Mouse (Mus musculus) liver, adult 2 months (tissue): ENCODE measurements around the gene Vwa7. TPM values are rescaled to one million over a fixed set of nuclear protein-coding genes. Genes with fewer than 3 reads are reported as not detected.
"Not testable (repeated sequence)": the region's sequence is repeated elsewhere in the genome, so short reads cannot be mapped to it uniquely, and the experiment has no call there.

Experiments used
- DNase-seq: peaks from one replicate; pipeline ENCODE4 v3.0.0-alpha.2; 2011; ENCODE audit warnings: low read depth, low spot score; ENCODE audit errors: extremely low read depth
- H3K27ac ChIP-seq: fragments of 200-500 bp; replicated peaks from 2 replicates; pipeline ENCODE4 v1.5.1; 2012; ENCODE audit warnings: low read depth, mild to moderate bottlenecking, control low read depth, inconsistent platforms, low read length; ENCODE audit not compliant: insufficient read depth
- H3K27me3 ChIP-seq: fragments of 200-500 bp; 2 replicates; pipeline ENCODE4 v1.6.1; 2012; ENCODE audit warnings: mild to moderate bottlenecking, moderate library complexity, low read length, inconsistent platforms; ENCODE audit not compliant: control insufficient read depth, insufficient read depth
- H3K36me3 ChIP-seq: fragments of 200-500 bp; 2 replicates; pipeline ENCODE4 v1.6.1; 2012; ENCODE audit warnings: low read length, inconsistent platforms; ENCODE audit not compliant: control insufficient read depth, insufficient read depth
- H3K4me1 ChIP-seq: fragments of 200-500 bp; 2 replicates; pipeline ENCODE4 v1.6.1; 2011; ENCODE audit warnings: low read length; ENCODE audit not compliant: control insufficient read depth, insufficient read depth
- H3K4me3 ChIP-seq: fragments of 200-500 bp; 2 replicates; pipeline ENCODE4 v1.5.1; 2011; ENCODE audit warnings: low read depth, mild to moderate bottlenecking, control low read depth, low read length, moderate library complexity; ENCODE audit not compliant: insufficient read depth
- H3K79me2 ChIP-seq: fragments of 200-500 bp; 2 replicates; pipeline ENCODE4 v1.6.1; 2012; ENCODE audit warnings: inconsistent platforms, mild to moderate bottlenecking, low read length, moderate library complexity; ENCODE audit not compliant: control insufficient read depth, insufficient read depth
- H3K9ac ChIP-seq: fragments of 200-500 bp; 2 replicates; pipeline ENCODE4 v1.6.1; 2012; ENCODE audit warnings: low read depth, mild to moderate bottlenecking, control low read depth, inconsistent platforms, low read length
- CTCF ChIP-seq: fragments of 200-500 bp; IDR thresholded peaks from 2 replicates; pipeline ENCODE4 v1.5.1; 2011; ENCODE audit warnings: low read depth, low read length, control low read depth
- POLR2A ChIP-seq: fragments of 200-500 bp; IDR thresholded peaks from 2 replicates; pipeline ENCODE4 v1.6.1; 2011; ENCODE audit warnings: low read length, control low read depth; ENCODE audit not compliant: insufficient read depth; ENCODE audit errors: extremely low read depth
- WGBS: fragments of 180-500 bp; shearing (Covaris S2); methylation state at CpG from one replicate; pipeline ENCODE4 v1.1.7; 2018; 5-methylcytosine and 5-hydroxymethylcytosine counted together
- polyA plus RNA-seq: library from polyadenylated mRNA; depleted of rRNA; stranded (reverse); fragments of >200 nt; gene quantifications from 2 replicates; pipeline ENCODE4 v1.2.3, GENCODE M21; 2012
- total RNA-seq: library from RNA; depleted of rRNA; stranded (reverse); fragments of >200 nt; gene quantifications from 2 replicates; pipeline ENCODE4 v1.2.3, GENCODE M21; 2014

Vwa7 gene
- total and polyA plus RNA-seq, 2 experiments: 0.09 to 0.27 TPM

- no peak for TF ChIP-seq POLR2A
- no peak for TF ChIP-seq CTCF
- DNase-seq: no peak
- H3K27me3 ChIP-seq: no peaks in the 10 kb centered on the region
- no peak overlapping the region for H3K4me3 ChIP-seq
- WGBS: 88% methylated on average over 7 of the region's 7 CpGs
- H3K9ac ChIP-seq: no peak overlapping the region
- no peaks in the 10 kb centered on the region for H3K4me1 ChIP-seq
- H3K79me2 ChIP-seq: no peaks in the 10 kb centered on the region
- no peak overlapping the region for H3K27ac ChIP-seq
- no peaks in the 10 kb centered on the region for H3K36me3 ChIP-seq
These were observed 15.5 kb downstream of the Vwa7 start for GRCm38 (mm10) chr17:35031880-35032279.

- DNase-seq: no peak
- no peaks in the 10 kb centered on the region for H3K4me1 ChIP-seq
- no peaks in the 10 kb centered on the region for H3K36me3 ChIP-seq
- WGBS: 77% methylated on average over 8 of the region's 8 CpGs
- H3K4me3 ChIP-seq: no peak overlapping the region
- no peak overlapping the region for H3K27ac ChIP-seq
- no peaks in the 10 kb centered on the region for H3K27me3 ChIP-seq
- no peak overlapping the region for H3K9ac ChIP-seq
- no peaks in the 10 kb centered on the region for H3K79me2 ChIP-seq
- no peak for TF ChIP-seq CTCF
- TF ChIP-seq POLR2A: no peak
These were observed 16.0 kb downstream of the Vwa7 start for GRCm38 (mm10) chr17:35032323-35032870.

- not testable (repeated sequence) for H3K4me3 ChIP-seq, DNase-seq, H3K4me1 ChIP-seq
These were observed 17.3 kb downstream of the Vwa7 start for GRCm38 (mm10) chr17:35033703-35034102.

GRCm38 (mm10) chr17:35034896-35035295 is 18.5 kb downstream of the Vwa7 start:
- H3K79me2 ChIP-seq: no peaks in the 10 kb centered on the region
- H3K9ac ChIP-seq: no peak overlapping the region
- H3K4me3 ChIP-seq: no peak overlapping the region
- H3K4me1 ChIP-seq: no peaks in the 10 kb centered on the region
- H3K27me3 ChIP-seq: no peaks in the 10 kb centered on the region
- TF ChIP-seq CTCF (no peak), POLR2A (no peak)
- WGBS: 49% methylated on average over 6 of the region's 6 CpGs
- H3K27ac ChIP-seq: no peak overlapping the region
- H3K36me3 ChIP-seq: no peaks in the 10 kb centered on the region
- DNase-seq: no peak

More at GRCm38 (mm10) chr17:35033703-35034102, 17.3 kb downstream of the Vwa7 start:
- not testable (repeated sequence) for H3K9ac ChIP-seq, H3K27me3 ChIP-seq, H3K79me2 ChIP-seq, H3K36me3 ChIP-seq, H3K27ac ChIP-seq
- 54% methylated on average over 1 of the region's 1 CpGs for WGBS

GRCm38 (mm10) chr17:35039121-35039873 is 22.9 kb downstream of the Vwa7 start:
- H3K79me2 ChIP-seq: no peaks in the 10 kb centered on the region
- H3K36me3 ChIP-seq: no peaks in the 10 kb centered on the region
- H3K9ac ChIP-seq: no peak overlapping the region
- no peaks in the 10 kb centered on the region for H3K27me3 ChIP-seq
- H3K4me1 ChIP-seq: no peaks in the 10 kb centered on the region
- TF ChIP-seq CTCF: no peak
- no peak for TF ChIP-seq POLR2A
- H3K4me3 ChIP-seq: no peak overlapping the region
- 93% methylated on average over 11 of the region's 11 CpGs for WGBS
- no peak overlapping the region for H3K27ac ChIP-seq
- no peak for DNase-seq

GRCm38 (mm10) chr17:35043794-35044193 is 27.4 kb downstream of the Vwa7 start:
- DNase-seq: no peak
- H3K36me3 ChIP-seq: no peaks in the 10 kb centered on the region
- H3K4me1 ChIP-seq: peaks cover 11% of the 10 kb centered on the region
- no peak overlapping the region for H3K27ac ChIP-seq
- no peak overlapping the region for H3K9ac ChIP-seq
- WGBS: 73% methylated on average over 4 of the region's 4 CpGs
- no peaks in the 10 kb centered on the region for H3K27me3 ChIP-seq
- TF ChIP-seq POLR2A: no peak
- TF ChIP-seq CTCF: no peak
- H3K79me2 ChIP-seq: no peaks in the 10 kb centered on the region
- H3K4me3 ChIP-seq: no peak overlapping the region
